Mouse (Mus musculus) midbrain, embryonic 12.5 days (tissue): ENCODE results near the gene Prkag3. TPM values are rescaled to one million over a fixed set of nuclear protein-coding genes. Genes with fewer than 3 reads are reported as not detected.

ENCODE experiments used
- ATAC-seq: fragments of 200-750 bp; cut with Nextera tagmentation; 2 replicates; pipeline ENCODE4 v1.8.0; 2017; ENCODE audit warnings: low read depth, moderate TSS enrichment, moderate library complexity; ENCODE audit not compliant: low FRiP score
- H3K27ac ChIP-seq: fragments of 300-500 bp; sonication (generic); replicated peaks from 2 replicates; pipeline ENCODE4 v1.5.1; 2016; ENCODE audit warnings: mild to moderate bottlenecking
- H3K27me3 ChIP-seq: fragments of 300-500 bp; sonication (generic); 2 replicates; pipeline ENCODE4 v1.6.1; 2016; ENCODE audit warnings: mild to moderate bottlenecking
- H3K36me3 ChIP-seq: fragments of 300-500 bp; sonication (generic); 2 replicates; pipeline ENCODE4 v1.6.1; 2016
- H3K4me1 ChIP-seq: fragments of 300-500 bp; sonication (generic); 2 replicates; pipeline ENCODE4 v1.6.1; 2016
- H3K4me2 ChIP-seq: fragments of 300-500 bp; sonication (generic); replicated peaks from 2 replicates; pipeline ENCODE4 v1.6.1; 2016; ENCODE audit warnings: mild to moderate bottlenecking, moderate library complexity
- H3K4me3 ChIP-seq: fragments of 300-500 bp; sonication (generic); 2 replicates; pipeline ENCODE4 v1.5.1; 2016; ENCODE audit warnings: mild to moderate bottlenecking
- H3K9ac ChIP-seq: fragments of 300-500 bp; sonication (generic); replicated peaks from 2 replicates; pipeline ENCODE4 v1.6.1; 2016; ENCODE audit warnings: mild to moderate bottlenecking, moderate library complexity
- H3K9me3 ChIP-seq: fragments of 300-500 bp; sonication (generic); 2 replicates; pipeline ENCODE4 v1.6.1; 2016; ENCODE audit warnings: mild to moderate bottlenecking
- WGBS: fragments of 180-500 bp; shearing (Covaris S2); methylation state at CpG from one replicate; pipeline ENCODE4 v1.1.7; 2016; 5-methylcytosine and 5-hydroxymethylcytosine counted together
- polyA plus RNA-seq: library from polyadenylated mRNA; unstranded; fragments of >200 nt; fragmentation: Nextera tagmentation; extraction: Ambion mirVana; gene quantifications from 2 replicates; pipeline ENCODE4 v1.2.1, GENCODE M21; 2016

The Prkag3 gene
- polyA plus RNA-seq, 1 experiment from 2014 or later: not detected

DNA sequence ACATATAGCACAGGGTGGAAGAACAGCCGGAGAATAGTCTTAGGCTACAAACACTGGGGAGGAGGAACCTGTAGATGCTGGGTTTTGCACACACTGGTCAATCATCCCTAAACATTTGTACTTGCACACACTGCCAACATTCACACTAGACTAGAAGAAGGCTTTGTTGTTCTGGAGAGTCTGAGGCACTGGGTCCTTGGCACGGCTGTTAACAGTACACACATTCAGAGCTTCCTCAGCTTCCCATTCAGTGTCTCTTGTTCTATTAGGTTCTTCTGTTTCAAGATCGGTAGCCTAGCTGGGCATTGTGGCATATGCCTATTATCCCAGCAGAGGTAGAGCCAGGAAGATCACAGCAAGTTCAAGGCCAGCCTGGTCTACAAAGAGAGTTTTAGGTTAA, 44.9 kb downstream of the Prkag3 start:
- H3K9ac ChIP-seq: no peak overlapping the region
- no peaks in the 10 kb centered on the region for H3K9me3 ChIP-seq
- H3K36me3 ChIP-seq: peaks cover 27% of the 10 kb centered on the region
- no peak overlapping the region for H3K27ac ChIP-seq
- H3K4me2 ChIP-seq: no peak overlapping the region
- no peak overlapping the region for H3K4me3 ChIP-seq
- H3K27me3 ChIP-seq: no peaks in the 10 kb centered on the region
- H3K4me1 ChIP-seq: no peaks in the 10 kb centered on the region
- 78% methylated on average over 3 of the region's 3 CpGs for WGBS
- ATAC-seq: no peak

- H3K27ac ChIP-seq: no peak overlapping the region
- H3K9ac ChIP-seq: no peak overlapping the region
- no peak overlapping the region for H3K4me3 ChIP-seq
- no peaks in the 10 kb centered on the region for H3K4me1 ChIP-seq
- H3K36me3 ChIP-seq: peaks cover 47% of the 10 kb centered on the region
- ATAC-seq: no peak
- 94% methylated on average over 6 of the region's 6 CpGs for WGBS
- no peaks in the 10 kb centered on the region for H3K9me3 ChIP-seq
- H3K4me2 ChIP-seq: no peak overlapping the region
- H3K27me3 ChIP-seq: no peaks in the 10 kb centered on the region
Measured at GRCm38 (mm10) chr1:74702142-74702553, 46.9 kb downstream of the Prkag3 start.

- ATAC-seq: no peak
- WGBS: 100% methylated on average over 1 of the region's 1 CpGs
Measured at GRCm38 (mm10) chr1:74698791-74699190, 50.2 kb downstream of the Prkag3 start.

GRCm38 (mm10) chr1:74698353-74698752, 50.7 kb downstream of the Prkag3 start:
- H3K4me3 ChIP-seq: no peak overlapping the region
- no peaks in the 10 kb centered on the region for H3K4me1 ChIP-seq
- H3K27me3 ChIP-seq: no peaks in the 10 kb centered on the region
- 100% methylated on average over 1 of the region's 1 CpGs for WGBS
- H3K9me3 ChIP-seq: no peaks in the 10 kb centered on the region
- H3K9ac ChIP-seq: no peak overlapping the region
- no peak for ATAC-seq
- H3K36me3 ChIP-seq: peaks cover 80% of the 10 kb centered on the region
- no peak overlapping the region for H3K27ac ChIP-seq
- H3K4me2 ChIP-seq: no peak overlapping the region

More at GRCm38 (mm10) chr1:74698791-74699190, 50.2 kb downstream of the Prkag3 start:
- H3K27me3 ChIP-seq: no peaks in the 10 kb centered on the region
- H3K4me2 ChIP-seq: no peak overlapping the region
- no peaks in the 10 kb centered on the region for H3K4me1 ChIP-seq
- H3K27ac ChIP-seq: no peak overlapping the region
- H3K36me3 ChIP-seq: peaks cover 77% of the 10 kb centered on the region
- H3K9me3 ChIP-seq: no peaks in the 10 kb centered on the region
- H3K9ac ChIP-seq: no peak overlapping the region
- H3K4me3 ChIP-seq: no peak overlapping the region

GRCm38 (mm10) chr1:74697416-74697815, 51.6 kb downstream of the Prkag3 start:
- peaks cover 82% of the 10 kb centered on the region for H3K36me3 ChIP-seq
- no peak overlapping the region for H3K4me2 ChIP-seq
- WGBS: 96% methylated on average over 6 of the region's 6 CpGs
- no peaks in the 10 kb centered on the region for H3K9me3 ChIP-seq
- no peak overlapping the region for H3K4me3 ChIP-seq
- no peak overlapping the region for H3K27ac ChIP-seq
- H3K4me1 ChIP-seq: no peaks in the 10 kb centered on the region
- H3K9ac ChIP-seq: no peak overlapping the region
- no peak for ATAC-seq
- no peaks in the 10 kb centered on the region for H3K27me3 ChIP-seq

DNA sequence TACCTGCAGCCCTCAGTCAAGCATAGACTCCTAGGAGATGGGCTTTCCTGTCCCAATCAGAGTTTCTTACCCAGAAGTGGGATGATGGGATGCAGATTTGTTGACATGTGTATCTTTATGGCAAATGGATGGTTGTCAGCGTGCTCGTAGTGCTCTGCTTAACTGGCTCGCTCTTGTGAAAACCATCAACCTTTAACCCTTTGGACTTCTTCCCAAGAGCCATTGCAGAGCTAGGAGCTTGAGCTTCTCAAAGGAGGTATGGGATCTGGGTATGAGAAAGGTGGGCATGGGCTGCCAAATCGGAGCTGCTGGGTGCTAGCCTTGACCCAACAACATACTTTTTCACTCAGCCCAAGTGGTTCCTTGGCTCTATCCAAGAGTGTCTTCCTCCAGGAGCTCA, 53.2 kb downstream of the Prkag3 start:
- 93% methylated on average over 4 of the region's 4 CpGs for WGBS
- H3K36me3 ChIP-seq: peaks cover 88% of the 10 kb centered on the region

GRCm38 (mm10) chr1:74693891-74694583, 55.0 kb downstream of the Prkag3 start:
- H3K4me3 ChIP-seq: no peak overlapping the region
- H3K36me3 ChIP-seq: peaks cover 91% of the 10 kb centered on the region
- no peaks in the 10 kb centered on the region for H3K9me3 ChIP-seq
- no peak overlapping the region for H3K27ac ChIP-seq
- H3K27me3 ChIP-seq: no peaks in the 10 kb centered on the region
- H3K4me2 ChIP-seq: no peak overlapping the region
- ATAC-seq: no peak
- no peaks in the 10 kb centered on the region for H3K4me1 ChIP-seq
- 93% methylated on average over 8 of the region's 8 CpGs for WGBS
- H3K9ac ChIP-seq: no peak overlapping the region

More for the DNA sequence above, 53.2 kb downstream of the Prkag3 start:
- H3K4me1 ChIP-seq: no peaks in the 10 kb centered on the region
- no peaks in the 10 kb centered on the region for H3K27me3 ChIP-seq
- no peak overlapping the region for H3K27ac ChIP-seq
- H3K4me2 ChIP-seq: no peak overlapping the region
- no peak for ATAC-seq
- no peaks in the 10 kb centered on the region for H3K9me3 ChIP-seq
- no peak overlapping the region for H3K9ac ChIP-seq
- no peak overlapping the region for H3K4me3 ChIP-seq

Other genes with a start within 250 kb of the Prkag3 start
- 74.3 TPM in 2 replicates for gene Cnot9, start 243.2 kb downstream of the Prkag3 start, polyA plus RNA-seq
- 1.1 and 1.5 TPM in 2 replicates for gene Plcd4, start 206.3 kb downstream of the Prkag3 start, polyA plus RNA-seq
- 42.1 and 44.2 TPM in 2 replicates for gene Usp37, start 204.9 kb downstream of the Prkag3 start, polyA plus RNA-seq
- gene Zfp142, start 161.0 kb downstream of the Prkag3 start, polyA plus RNA-seq: 10.6 and 11.2 TPM in 2 replicates
- gene Bcs1l, start 160.9 kb downstream of the Prkag3 start, polyA plus RNA-seq: 16.4 and 17.0 TPM in 2 replicates
- gene Rnf25, start 147.8 kb downstream of the Prkag3 start, polyA plus RNA-seq: 31.5 and 35.5 TPM in 2 replicates
- gene Stk36, start 147.8 kb downstream of the Prkag3 start, polyA plus RNA-seq: 25.3 and 25.9 TPM in 2 replicates
- 43.7 and 51.9 TPM in 2 replicates for gene Ttll4, start 87.5 kb downstream of the Prkag3 start, polyA plus RNA-seq
- 4.2 and 5.8 TPM in 2 replicates for gene Cyp27a1, start 35.6 kb downstream of the Prkag3 start, polyA plus RNA-seq
- 5.0 and 7.9 TPM in 2 replicates for gene Wnt6, start 22.7 kb upstream of the Prkag3 start, polyA plus RNA-seq
- 1.7 and 1.8 TPM in 2 replicates for gene Wnt10a, start 42.3 kb upstream of the Prkag3 start, polyA plus RNA-seq
- gene Cdk5r2, start 105.7 kb upstream of the Prkag3 start, polyA plus RNA-seq: 5.6 and 8.7 TPM in 2 replicates
- gene Fev, start 136.2 kb upstream of the Prkag3 start, polyA plus RNA-seq: 0.25 and 0.55 TPM in 2 replicates
- not detected in 2 replicates for gene Cryba2, start 143.9 kb upstream of the Prkag3 start, polyA plus RNA-seq
- 0.16 and 0.17 TPM in 2 replicates for gene Cfap65, start 186.4 kb upstream of the Prkag3 start, polyA plus RNA-seq
- 0.14 and 0.23 TPM in 2 replicates for gene Ihh, start 202.5 kb upstream of the Prkag3 start, polyA plus RNA-seq